Mouse (Mus musculus): ENCODE data around the gene 4930544G11Rik. TPM values are rescaled to one million over a fixed set of nuclear protein-coding genes. Genes with fewer than 3 reads are reported as not detected.

The 4930544G11Rik gene
- total RNA-seq (2014; fragmentation: Nextera tagmentation) (not detected in 2 replicates), total RNA-seq (2017) (not detected in 2 replicates)

DNA sequence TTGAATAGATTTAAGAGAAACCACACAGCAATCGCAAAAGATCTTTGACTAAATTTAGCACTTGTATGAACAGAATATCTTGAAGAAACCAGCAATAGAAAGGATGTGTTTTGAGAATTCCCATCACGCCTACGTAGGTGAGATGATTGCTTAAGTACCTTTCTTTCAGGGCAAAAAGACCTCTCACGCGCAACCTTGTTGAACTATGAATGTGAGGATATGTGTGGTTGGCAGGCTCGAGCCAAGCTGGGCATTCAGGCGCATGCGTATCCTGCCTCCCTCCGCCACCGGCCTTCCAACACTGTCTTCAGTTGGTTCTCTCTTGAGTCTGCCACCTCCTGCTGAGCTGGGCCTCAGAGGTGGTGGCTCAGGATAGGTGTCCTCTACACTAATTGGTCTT, at the start of gene 4930544G11Rik:
Gene 4930544G11Rik (plus strand): TSS at position 301 of the 400 bp plus-strand sequence.
- no peak for ATAC-seq (replicated peaks; ENCODE audit: low FRiP score, low TSS enrichment, poor library complexity, severe bottlenecking)

DNA sequence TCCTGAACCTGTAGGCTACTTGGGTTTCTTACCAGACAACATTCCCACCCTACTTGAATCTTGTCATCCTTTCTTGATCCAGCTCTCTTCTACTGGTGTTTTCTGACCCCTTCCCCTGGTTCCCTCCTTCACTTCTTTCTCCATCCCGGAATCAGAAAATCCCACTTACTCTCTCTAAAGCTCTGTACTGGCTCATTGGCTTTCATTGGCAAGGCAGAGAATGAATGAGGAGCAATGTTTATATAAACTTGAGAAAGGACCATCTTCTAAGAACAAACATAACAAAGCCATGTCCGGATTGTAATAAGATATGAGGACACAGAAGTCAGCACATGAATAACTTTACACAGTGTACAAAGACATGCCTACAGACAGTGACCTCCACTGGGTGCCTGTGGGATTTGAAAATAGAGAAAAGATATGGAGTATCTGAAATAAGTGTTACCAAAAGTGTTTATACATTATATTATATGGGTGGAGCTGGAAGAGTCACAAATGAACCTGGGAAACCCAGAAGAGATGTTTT, 45.7 kb upstream of the 4930544G11Rik start:
- ATAC-seq (replicated peaks; ENCODE audit: low FRiP score, low TSS enrichment, poor library complexity, severe bottlenecking): no peak

DNA sequence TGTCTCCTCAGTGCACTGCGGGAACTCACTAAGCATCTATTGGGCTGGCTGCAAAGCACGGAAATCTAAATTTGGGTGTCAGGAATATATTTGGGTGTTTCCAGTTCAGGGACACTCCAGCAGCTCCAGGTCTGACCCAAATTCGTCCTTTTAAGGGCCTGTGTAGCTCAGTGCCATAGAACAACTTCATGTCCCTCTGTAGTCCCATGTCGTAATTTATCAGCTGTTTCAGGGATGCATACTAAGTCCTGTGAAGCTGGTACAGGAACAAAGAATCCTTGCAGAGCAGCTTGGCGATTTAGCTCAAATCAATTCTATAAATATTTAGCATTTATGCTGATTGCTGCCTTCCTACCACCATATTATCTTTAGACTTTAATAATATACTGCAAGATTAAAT, 37.0 kb upstream of the 4930544G11Rik start:
- no peak for ATAC-seq (replicated peaks; ENCODE audit: low FRiP score, low TSS enrichment, poor library complexity, severe bottlenecking)

DNA sequence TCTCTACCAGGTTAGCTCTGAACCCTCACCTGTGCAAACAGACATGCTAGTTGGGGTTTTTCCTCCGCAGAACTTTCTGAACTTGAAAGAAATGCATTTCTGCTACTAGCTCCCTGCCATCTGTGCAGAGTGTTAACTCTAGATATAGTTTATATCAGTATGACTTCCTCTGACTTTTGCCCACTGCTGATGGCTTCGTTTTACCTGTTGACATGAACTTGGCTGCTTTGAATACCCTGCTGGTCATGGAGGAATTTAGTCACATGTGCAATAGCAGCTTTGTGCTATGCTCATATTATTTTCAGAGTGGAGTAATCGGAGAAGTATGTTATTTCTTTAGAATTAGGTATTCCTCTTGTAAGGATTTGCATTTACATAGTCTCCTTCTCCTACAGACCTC, 30.7 kb upstream of the 4930544G11Rik start:
- ATAC-seq (replicated peaks; ENCODE audit: low FRiP score, low TSS enrichment, poor library complexity, severe bottlenecking): no peak

DNA sequence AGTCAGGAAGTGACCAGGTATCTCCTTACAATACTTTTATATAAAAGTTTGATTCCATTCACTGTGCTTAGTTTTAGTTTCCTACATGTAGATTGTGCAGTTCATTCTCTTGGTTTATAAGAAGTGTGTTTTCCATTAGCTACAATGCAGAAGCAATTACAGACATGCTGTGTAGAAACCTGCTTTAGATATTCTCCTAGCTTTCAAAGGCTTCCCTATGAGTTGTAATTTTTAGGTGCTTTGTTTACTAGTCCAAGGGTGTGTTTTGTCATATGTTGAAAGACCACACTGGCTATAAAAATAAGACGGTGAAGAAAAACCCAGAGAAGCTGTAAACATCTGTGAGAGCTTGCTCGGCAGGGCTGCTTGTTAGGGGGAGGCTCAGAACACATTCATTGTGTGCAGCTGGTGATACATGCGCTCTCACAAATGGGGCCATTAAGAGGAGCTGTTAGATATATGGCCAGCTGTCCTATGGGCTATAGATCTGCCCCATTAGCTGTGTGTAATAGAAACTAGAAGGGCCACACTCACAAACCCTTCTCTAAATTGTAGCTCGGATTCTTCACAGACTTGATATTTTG, 28.8 kb upstream of the 4930544G11Rik start:
- no peak for ATAC-seq (replicated peaks; ENCODE audit: low FRiP score, low TSS enrichment, poor library complexity, severe bottlenecking)

DNA sequence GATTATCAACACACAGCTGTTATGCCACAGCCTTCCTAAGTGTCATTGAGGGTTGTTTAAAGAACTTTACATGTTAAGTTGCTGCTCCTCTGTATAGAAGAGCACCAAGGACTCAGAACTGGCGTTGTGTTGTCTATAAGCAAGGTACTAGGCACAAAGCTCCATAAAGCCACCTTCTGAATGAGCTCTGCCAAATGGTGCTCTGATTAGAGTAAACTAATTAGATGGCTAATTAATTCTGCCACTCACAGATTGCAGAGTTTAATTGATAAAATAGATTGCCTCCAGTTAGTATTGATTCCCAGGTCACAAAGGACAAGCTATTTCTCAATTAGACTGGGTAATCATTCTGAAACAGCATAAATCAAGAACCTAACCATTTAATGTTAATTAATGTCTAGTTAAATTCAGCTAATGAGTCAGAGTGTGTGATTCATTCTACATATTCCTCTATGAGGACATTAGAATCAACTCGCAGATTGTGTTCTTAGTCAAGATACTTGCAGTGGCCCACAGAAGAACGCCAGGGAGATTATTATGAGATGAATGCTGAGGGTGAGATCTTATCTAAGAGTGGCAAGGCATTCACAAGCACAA, 26.6 kb upstream of the 4930544G11Rik start:
- ATAC-seq (replicated peaks; ENCODE audit: low FRiP score, low TSS enrichment, poor library complexity, severe bottlenecking): no peak

DNA sequence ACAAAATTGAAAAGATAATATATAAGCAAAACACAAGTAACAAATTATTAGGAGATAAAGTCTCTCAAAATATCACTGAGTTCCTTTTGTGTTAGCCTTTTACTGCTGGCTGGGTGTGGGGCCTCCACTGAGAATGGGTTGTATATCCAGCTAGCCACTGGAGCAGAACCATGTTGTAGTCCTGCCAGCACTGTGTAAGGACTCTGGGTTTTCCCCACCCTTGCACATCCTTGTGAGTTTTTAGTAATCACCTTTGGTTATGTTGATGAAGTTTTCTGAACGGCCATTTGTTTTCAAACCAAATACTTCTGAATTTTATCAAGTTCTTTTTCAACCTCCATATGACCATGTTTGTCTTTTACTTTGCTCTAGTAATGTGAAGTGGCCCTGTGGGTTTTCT, 21.9 kb upstream of the 4930544G11Rik start:
- no peak for ATAC-seq (replicated peaks; ENCODE audit: low FRiP score, low TSS enrichment, poor library complexity, severe bottlenecking)

DNA sequence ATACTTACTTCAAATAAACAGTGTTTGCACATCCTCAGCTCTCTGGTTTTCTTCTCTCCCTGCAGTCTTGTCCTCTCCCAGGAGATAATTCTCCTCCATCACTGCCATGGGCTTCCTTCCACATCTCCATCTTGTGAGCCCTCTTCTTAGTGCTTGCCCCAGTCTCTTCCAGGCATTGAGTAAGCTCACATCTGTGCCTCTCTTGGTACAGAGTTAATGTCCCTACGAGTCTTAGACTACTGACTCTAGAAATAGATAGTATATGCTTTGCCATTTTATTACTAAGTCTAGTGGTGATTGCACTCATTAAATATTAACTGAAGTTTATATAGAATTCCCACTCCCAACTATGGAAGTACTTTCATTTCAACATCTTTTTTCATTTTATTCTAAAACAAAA, 19.6 kb upstream of the 4930544G11Rik start:
- no peak for ATAC-seq (replicated peaks; ENCODE audit: low FRiP score, low TSS enrichment, poor library complexity, severe bottlenecking)

DNA sequence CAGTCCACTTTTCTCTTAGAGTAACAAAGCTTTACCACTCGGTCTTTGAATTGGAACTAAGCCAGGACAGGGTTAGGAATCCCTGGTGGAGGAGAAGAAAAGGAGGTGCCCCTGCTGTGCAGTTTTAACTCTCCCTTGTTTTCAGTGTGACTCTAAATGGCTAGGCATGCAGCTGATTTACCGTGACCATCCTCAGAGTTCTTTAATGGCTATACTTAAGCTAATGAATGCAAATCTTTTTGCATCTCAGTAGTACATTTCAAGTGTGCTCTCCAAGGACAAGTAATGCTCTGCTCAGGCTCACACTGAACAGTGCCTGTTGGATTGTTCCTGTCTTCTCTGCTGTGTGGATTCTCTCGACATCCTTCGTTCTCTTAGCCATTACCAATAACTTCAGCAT, 19.2 kb upstream of the 4930544G11Rik start:
- no peak for ATAC-seq (replicated peaks; ENCODE audit: low FRiP score, low TSS enrichment, poor library complexity, severe bottlenecking)

DNA sequence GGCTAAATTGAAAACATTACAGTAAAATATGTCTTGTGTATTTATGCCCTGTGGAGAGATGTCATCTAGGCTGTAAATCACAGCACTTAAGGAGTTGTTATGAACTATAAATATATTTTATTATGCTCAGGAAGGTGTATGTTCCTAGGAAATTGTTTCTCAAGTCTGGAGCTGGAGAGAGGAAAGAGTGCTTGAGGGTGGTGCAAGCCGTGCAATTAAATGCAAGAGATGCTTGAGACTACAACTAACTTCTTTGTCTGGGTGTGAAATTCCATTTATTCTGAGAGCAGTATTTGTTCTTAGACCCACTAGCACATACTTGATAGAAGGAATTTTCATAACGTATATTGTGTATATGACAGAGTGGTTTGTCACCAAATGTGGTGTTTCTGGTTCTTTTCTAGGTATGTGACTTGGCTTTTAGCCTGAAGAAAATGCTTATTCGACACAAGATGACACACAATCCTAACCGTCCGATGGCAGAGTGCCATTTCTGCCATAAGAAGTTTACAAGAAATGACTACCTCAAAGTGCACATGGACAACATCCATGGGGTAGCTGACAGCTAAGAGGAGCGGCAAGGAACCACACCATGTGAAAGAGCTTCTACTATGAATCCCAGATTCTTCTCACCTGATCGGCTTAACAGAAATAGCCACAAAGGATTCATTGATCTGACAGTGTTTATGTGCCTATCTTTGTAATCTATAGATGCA, 16.7 kb upstream of the 4930544G11Rik start:
- ATAC-seq (replicated peaks; ENCODE audit: low FRiP score, low TSS enrichment, poor library complexity, severe bottlenecking): no peak

DNA sequence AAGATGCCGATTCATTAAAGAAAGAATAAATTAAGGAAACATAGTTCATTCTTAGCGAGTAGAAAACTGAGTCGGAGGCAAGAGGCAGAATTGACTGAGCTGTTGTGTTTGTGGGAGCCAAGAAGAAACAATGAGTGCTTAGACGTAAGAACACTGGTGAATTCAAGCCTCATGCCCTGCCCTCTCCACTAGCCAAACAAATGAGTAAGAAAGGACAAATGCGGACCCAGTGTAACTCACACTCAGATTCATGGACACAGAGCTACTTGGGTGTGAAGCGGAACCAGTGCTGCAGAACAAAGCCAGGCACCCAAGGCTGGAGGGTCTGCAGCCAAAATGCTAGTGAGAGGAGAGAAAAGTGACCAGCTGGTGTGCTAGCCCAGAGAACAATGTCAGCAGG, 1.9 kb upstream of the 4930544G11Rik start:
- ATAC-seq (replicated peaks; ENCODE audit: low FRiP score, low TSS enrichment, poor library complexity, severe bottlenecking): no peak

DNA sequence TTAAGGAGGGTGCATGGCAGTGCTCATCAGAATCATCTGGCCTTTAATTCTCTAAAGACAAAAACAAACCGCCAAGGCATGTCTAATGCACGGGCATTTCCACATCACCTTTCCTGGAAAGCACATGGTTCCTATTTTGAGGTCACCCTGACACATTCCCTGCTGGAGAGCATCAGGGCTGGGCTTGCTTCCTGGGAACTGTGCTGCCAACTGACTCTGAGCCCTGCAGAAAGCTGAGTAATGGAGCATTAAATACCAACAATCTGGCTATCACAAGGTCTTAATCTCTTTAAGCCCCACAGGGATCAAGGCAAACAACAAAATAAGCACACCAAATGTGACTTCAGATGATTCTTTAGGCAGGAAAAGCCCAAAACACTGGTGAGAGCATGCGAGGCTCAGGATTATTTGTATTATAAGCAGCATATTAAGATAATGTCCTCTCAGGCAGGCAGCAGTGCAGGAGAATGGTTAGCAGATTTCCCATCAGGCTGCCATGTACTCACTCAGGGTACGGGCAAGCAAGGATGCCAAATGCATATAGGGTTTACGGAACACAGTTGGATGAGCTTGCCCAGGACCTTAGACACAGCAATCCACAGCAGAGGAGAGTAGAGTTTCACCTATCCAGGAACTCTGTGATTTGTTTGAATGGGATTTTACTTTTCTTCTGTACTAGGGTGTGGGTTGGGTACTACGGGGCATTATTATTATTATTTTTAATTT, 17.1 kb downstream of the 4930544G11Rik start:
- no peak for ATAC-seq (replicated peaks; ENCODE audit: low FRiP score, low TSS enrichment, poor library complexity, severe bottlenecking)

DNA sequence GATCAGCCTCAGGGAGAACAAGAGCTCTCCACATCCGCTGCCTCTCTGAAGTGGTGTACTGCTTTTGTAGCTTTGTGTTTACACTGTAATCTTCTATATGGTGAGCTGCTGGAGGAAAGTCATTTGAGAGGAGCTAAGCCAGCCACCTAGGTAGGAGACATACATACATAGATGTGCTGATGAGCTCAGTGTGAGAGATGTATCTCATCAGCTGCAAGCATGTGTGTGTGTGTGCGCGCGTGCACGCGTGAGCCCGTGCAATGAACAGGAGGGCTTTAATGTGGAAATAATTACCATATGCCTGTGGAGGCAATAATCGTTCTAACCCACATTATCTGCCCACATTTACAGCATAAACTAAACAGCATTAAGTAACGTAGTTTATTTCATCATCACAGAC, 18.0 kb downstream of the 4930544G11Rik start:
- no peak for ATAC-seq (replicated peaks; ENCODE audit: low FRiP score, low TSS enrichment, poor library complexity, severe bottlenecking)

DNA sequence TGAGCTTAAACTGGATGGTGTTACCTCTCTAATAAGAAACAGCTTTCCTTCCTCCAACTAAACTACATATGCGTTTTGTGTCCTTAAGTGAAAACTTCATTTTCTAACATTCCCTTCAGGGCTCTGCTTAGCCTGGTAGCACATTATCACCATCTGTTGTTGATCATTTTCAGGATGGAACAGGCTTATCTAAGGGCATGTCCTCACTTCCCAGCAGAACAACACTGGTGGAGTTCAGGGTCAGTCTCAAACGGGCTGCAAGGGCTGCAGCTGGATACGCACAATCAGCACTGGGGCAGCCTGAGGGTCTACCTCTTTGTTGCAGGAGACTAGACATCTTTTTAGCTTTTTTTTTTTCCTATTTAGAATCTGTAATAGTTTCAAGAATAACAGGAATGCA, 39.7 kb downstream of the 4930544G11Rik start:
- no peak for ATAC-seq (replicated peaks; ENCODE audit: low FRiP score, low TSS enrichment, poor library complexity, severe bottlenecking)

DNA sequence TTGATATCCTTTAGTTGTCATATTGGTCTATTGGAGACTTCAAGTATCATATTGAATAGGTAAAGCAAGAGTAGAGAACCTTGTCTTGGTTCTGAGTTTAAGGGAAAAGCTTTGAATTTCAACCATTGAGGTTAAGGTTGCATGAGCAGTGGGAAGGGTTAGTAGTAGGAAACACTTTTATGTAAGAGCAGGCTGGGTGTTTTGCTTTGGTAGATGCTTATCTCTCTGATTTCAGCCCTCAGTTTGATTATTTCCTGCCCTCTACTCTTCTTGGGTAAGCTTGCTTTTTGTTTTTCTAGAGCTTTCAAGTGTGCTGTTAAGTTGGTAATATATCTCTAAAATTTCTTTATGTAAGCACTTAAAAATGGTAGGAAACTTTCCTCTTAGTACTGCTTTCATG, 45.9 kb downstream of the 4930544G11Rik start:
- no peak for ATAC-seq (replicated peaks; ENCODE audit: low FRiP score, low TSS enrichment, poor library complexity, severe bottlenecking)

Other genes starting within 250 kb of the 4930544G11Rik start
- 2.8 and 3.1 TPM in 2 replicates for gene Prdm5, start 173.6 kb upstream of the 4930544G11Rik start, total RNA-seq (2014; fragmentation: Nextera tagmentation)
- gene Prdm5, start 173.6 kb upstream of the 4930544G11Rik start, total RNA-seq (2017): 7.0 and 9.0 TPM in 2 replicates